Mouse (Mus musculus) MEL (cell line): Measurements from ENCODE around the gene Lig4. TPM values are rescaled to one million over a fixed set of nuclear protein-coding genes. Genes with fewer than 3 reads are reported as not detected.

Experiments used
- DNase-seq: peaks from one replicate; pipeline ENCODE4 v3.0.0; 2011; ENCODE audit warnings: low read depth, low spot score
- H3K27ac ChIP-seq: 2 replicates; pipeline ENCODE4 v1.5.1; 2012; ENCODE audit warnings: low read depth, mild to moderate bottlenecking, control low read depth, low read length, moderate library complexity; ENCODE audit not compliant: control insufficient read depth
- H3K27me3 ChIP-seq, 2 experiments: fragments of 150-350 bp in 1 of 2; sonication (generic) in 1 of 2; 2 replicates each; pipeline ENCODE4 v1.6.1; 2012; ENCODE audit warnings: low read length in 2 of 2, mild to moderate bottlenecking in 2 of 2, improper control_type of control experiment in 1 of 2, moderate library complexity in 1 of 2; ENCODE audit not compliant: insufficient read depth in 2 of 2, control insufficient read depth in 1 of 2
- H3K36me3 ChIP-seq, 2 experiments: 2 replicates each; pipeline ENCODE4 v1.6.1; 2012 to 2014; ENCODE audit warnings: low read length in 2 of 2, improper control_type of control experiment in 1 of 2, inconsistent platforms in 1 of 2, mild to moderate bottlenecking in 1 of 2; ENCODE audit not compliant: insufficient read depth in 2 of 2, control insufficient read depth in 1 of 2
- H3K4me1 ChIP-seq, 2 experiments: fragments of 150-350 bp in 1 of 2; sonication (generic) in 1 of 2; 2 replicates each; pipeline ENCODE4 v1.6.1; 2012; ENCODE audit warnings: low read length in 2 of 2, improper control_type of control experiment in 1 of 2, mild to moderate bottlenecking in 1 of 2; ENCODE audit not compliant: insufficient read depth in 2 of 2, control insufficient read depth in 1 of 2
- H3K4me3 ChIP-seq, 2 experiments: fragments of 150-350 bp in 1 of 2; sonication (generic) in 1 of 2; 2 replicates each; pipeline ENCODE4 v1.5.1; 2012; ENCODE audit warnings: low read depth in 2 of 2, low read length in 2 of 2, mild to moderate bottlenecking in 2 of 2, moderate library complexity in 2 of 2, control low read depth in 1 of 2, improper control_type of control experiment in 1 of 2; ENCODE audit not compliant: control insufficient read depth in 1 of 2, insufficient read depth in 1 of 2
- H3K79me2 ChIP-seq: 2 replicates; pipeline ENCODE4 v1.6.1; 2012; ENCODE audit warnings: mild to moderate bottlenecking, low read length, moderate library complexity; ENCODE audit not compliant: control insufficient read depth, poor library complexity, insufficient read depth
- H3K9ac ChIP-seq: 2 replicates; pipeline ENCODE4 v1.6.1; 2012; ENCODE audit warnings: low read depth, mild to moderate bottlenecking, control low read depth, low read length, moderate library complexity; ENCODE audit not compliant: control insufficient read depth, poor library complexity, severe bottlenecking
- H3K9me3 ChIP-seq: fragments of 150-350 bp; sonication (generic); replicated peaks from 2 replicates; pipeline ENCODE4 v1.6.1; 2012; ENCODE audit warnings: mild to moderate bottlenecking, low read length, improper control_type of control experiment, moderate library complexity; ENCODE audit not compliant: insufficient read depth
- CTCF ChIP-seq, 3 experiments: IDR thresholded peaks in 2 of 3; conservative IDR thresholded peaks in 1 of 3; 2 replicates each; pipeline ENCODE4 v1.5.1; 2011 to 2012; ENCODE audit warnings: low read length in 3 of 3, low read depth in 2 of 3, mild to moderate bottlenecking in 2 of 3, improper control_type of control experiment in 1 of 3, inconsistent platforms in 1 of 3, mixed read lengths in 1 of 3, moderate library complexity in 1 of 3; ENCODE audit not compliant: control insufficient read depth in 1 of 3, insufficient read depth in 1 of 3, poor library complexity in 1 of 3, severe bottlenecking in 1 of 3
- EP300 ChIP-seq, 2 experiments: IDR thresholded peaks; 2 replicates each; pipeline ENCODE4 v1.6.1; 2011; ENCODE audit warnings: improper control_type of control experiment in 2 of 2, low read length in 2 of 2, low read depth in 1 of 2, mild to moderate bottlenecking in 1 of 2
- ETS1 ChIP-seq: IDR thresholded peaks from 2 replicates; pipeline ENCODE4 v1.6.1; 2012; ENCODE audit warnings: low read depth, mild to moderate bottlenecking, inconsistent platforms, low read length, improper control_type of control experiment, moderate library complexity
- HCFC1 ChIP-seq: IDR thresholded peaks from 2 replicates; pipeline ENCODE4 v1.6.1; 2012; ENCODE audit warnings: low read depth, mild to moderate bottlenecking, inconsistent platforms, low read length, improper control_type of control experiment, moderate library complexity
- KAT2A ChIP-seq: conservative IDR thresholded peaks from 2 replicates; pipeline ENCODE4 v1.6.1; 2012; ENCODE audit warnings: low read depth, low read length, improper control_type of control experiment, inconsistent platforms
- MAFK ChIP-seq: IDR thresholded peaks from 2 replicates; pipeline ENCODE4 v1.6.1; 2011; ENCODE audit warnings: low read depth, mild to moderate bottlenecking, low read length, improper control_type of control experiment, borderline replicate concordance
- MAX ChIP-seq: IDR thresholded peaks from 2 replicates; pipeline ENCODE4 v1.6.1; 2011; ENCODE audit warnings: low read length, improper control_type of control experiment
- MXI1 ChIP-seq: IDR thresholded peaks from 2 replicates; pipeline ENCODE4 v1.6.1; 2011; ENCODE audit warnings: mild to moderate bottlenecking, low read depth, low read length, improper control_type of control experiment
- MYB ChIP-seq: IDR thresholded peaks from 2 replicates; pipeline ENCODE4 v1.6.1; 2011; ENCODE audit warnings: mild to moderate bottlenecking, low read depth, low read length, improper control_type of control experiment
- NELFE ChIP-seq: IDR thresholded peaks from 2 replicates; pipeline ENCODE4 v1.6.1; 2011; ENCODE audit warnings: low read depth, low read length, improper control_type of control experiment
- TBP ChIP-seq: IDR thresholded peaks from 2 replicates; pipeline ENCODE4 v1.8.0; 2011; ENCODE audit warnings: low read depth, low read length, improper control_type of control experiment
- polyA plus RNA-seq, 2 experiments: library from polyadenylated mRNA; stranded (reverse) in 1 of 2; unstranded in 1 of 2; fragments of >175 nt in 1 of 2; fragments of >200 nt in 1 of 2; gene quantifications; 2 replicates each; pipeline versions ENCODE4 v1.2.1 to v1.2.4; 2012; ENCODE audit warnings: low replicate concordance in 2 of 2, low read depth in 1 of 2; ENCODE audit not compliant: insufficient read length in 2 of 2, insufficient read depth in 1 of 2, missing spikeins in 1 of 2
- total RNA-seq: library from RNA; depleted of rRNA; stranded (reverse); fragments of 300-350 nt; gene quantifications from 2 replicates; pipeline ENCODE4 v1.2.3, GENCODE M21; 2012

The Lig4 gene
- total and polyA plus RNA-seq, 3 experiments: 1.7 to 3.6 TPM; not detected in 1

- TF ChIP-seq MXI1 (peak; percentile 79), MYB (no peak), NELFE (no peak; the same call in none of the 2 replicates), MAX (peak; percentile 79), ETS1 (peak; percentile 73)
These were observed at the start of gene Lig4, which contains the start of gene Abhd13 (continued) for GRCm38 (mm10) chr8:9977573-9978314.

- Histone ChIP-seq H3K9ac (no peak overlapping the region), H3K4me3 (no peak overlapping the region), H3K27me3 (no peaks in the 10 kb centered on the region; a peak in 1 of 4 replicates), H3K9me3 (no peaks in the 10 kb centered on the region), H3K36me3 (no peaks in the 10 kb centered on the region), H3K27ac (no peak overlapping the region), H3K79me2 (no peaks in the 10 kb centered on the region), H3K4me1 (no peaks in the 10 kb centered on the region)
- DNase-seq: no peak
- no peak for TF ChIP-seq CTCF (IDR thresholded peaks at IDR 0.05 in 2 of 3, conservative IDR thresholded peaks at IDR 0.05 in 1 of 3; ENCODE audit: control insufficient read depth in 1 of 3, insufficient read depth in 1 of 3, low read depth in 2 of 3, low read length in 3 of 3, poor library complexity in 1 of 3, severe bottlenecking in 1 of 3)
- TF ChIP-seq MAFK: no peak
- TF ChIP-seq, all 39 proteins: peak for 0
These were observed 39.7 kb upstream of the Lig4 start for GRCm38 (mm10) chr8:10017231-10017630.

GRCm38 (mm10) chr8:10016252-10016651 is 38.8 kb upstream of the Lig4 start:
- Histone ChIP-seq H3K27ac (no peak overlapping the region), H3K9me3 (no peaks in the 10 kb centered on the region), H3K79me2 (no peaks in the 10 kb centered on the region), H3K9ac (no peak overlapping the region), H3K4me3 (no peak overlapping the region), H3K27me3 (no peaks in the 10 kb centered on the region; a peak in 1 of 4 replicates), H3K4me1 (no peaks in the 10 kb centered on the region)
- no peak for DNase-seq
- TF ChIP-seq KAT2A: no peak
- TF ChIP-seq EP300 (IDR thresholded peaks at IDR 0.05; ENCODE audit: low read depth in 1 of 2, low read length in 2 of 2): no peak
- TF ChIP-seq TBP: no peak
- no peak for TF ChIP-seq HCFC1
- TF ChIP-seq, all 39 proteins: peak for 0
- H3K36me3 ChIP-seq: no peaks in the 10 kb centered on the region

DNA sequence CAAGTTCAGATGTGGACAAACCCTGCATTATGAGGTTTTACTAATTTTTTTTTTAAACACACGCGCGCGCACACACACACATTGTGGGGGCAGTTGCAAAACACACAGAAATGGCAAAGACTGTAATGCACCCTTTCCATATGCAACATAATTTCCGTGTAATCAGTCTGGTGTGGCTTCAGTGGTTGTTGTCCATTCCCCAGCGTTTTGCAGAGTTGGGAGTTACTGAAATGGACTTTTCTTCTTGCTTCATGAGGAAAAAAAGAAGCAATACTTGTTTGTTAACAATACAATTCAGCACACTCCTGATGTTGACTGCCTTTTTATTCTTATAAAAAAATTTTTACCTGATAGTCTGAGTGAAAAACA is 30.2 kb upstream of the Lig4 start:
- no peak for DNase-seq
- H3K9ac ChIP-seq: no peak overlapping the region
- no peaks in the 10 kb centered on the region for H3K9me3 ChIP-seq
- no peaks in the 10 kb centered on the region for H3K36me3 ChIP-seq
- no peaks in the 10 kb centered on the region for H3K4me1 ChIP-seq
- H3K4me3 ChIP-seq: no peak overlapping the region
- H3K27ac ChIP-seq: no peak overlapping the region
- H3K27me3 ChIP-seq: no peaks in the 10 kb centered on the region
- no peaks in the 10 kb centered on the region for H3K79me2 ChIP-seq
- TF ChIP-seq MAFK: no peak
- no peak for TF ChIP-seq NELFE
- TF ChIP-seq TBP: no peak
